Mouse (Mus musculus) layer of hippocampus, postnatal 10 days (tissue): ENCODE measurements around the gene AC170998.1. TPM values are rescaled to one million over a fixed set of nuclear protein-coding genes. Genes with fewer than 3 reads are reported as not detected.

Experiments
- DNase-seq, 2 experiments: peaks; one replicate each; pipeline ENCODE4 v3.0.0; 2021; ENCODE audit warnings: low spot score in 2 of 2
- long read RNA-seq: library from polyadenylated mRNA; stranded (forward); transcript quantifications from one replicate; pipeline ENCODE4 v2.0.0, GENCODE M21; 2023
- total RNA-seq, 2 experiments: library from RNA; stranded (reverse); gene quantifications; 2 replicates each; pipeline ENCODE4 v1.2.3; 2021

Gene AC170998.1
- 1 to 10 TPM; 1.9 to 2.4 TPM for total RNA-seq
- long read RNA-seq = 0 reads

- DNase-seq = no peak
These were observed at the start of gene AC170998.1 for GRCm38 (mm10) chr17:28725783-28726182. TSS of gene AC170998.1 (plus strand) at chr17:28726083.

- DNase-seq = no peak
These were observed 43.4 kb upstream of the AC170998.1 start for GRCm38 (mm10) chr17:28682311-28683084.

- no peak for DNase-seq
These were observed 42.3 kb upstream of the AC170998.1 start for GRCm38 (mm10) chr17:28683601-28684000.

- no peak for DNase-seq
These were observed 41.3 kb upstream of the AC170998.1 start for GRCm38 (mm10) chr17:28684631-28685030.

GRCm38 (mm10) chr17:28687354-28687753 is 38.5 kb upstream of the AC170998.1 start:
- no peak for DNase-seq

GRCm38 (mm10) chr17:28689586-28690283 is 36.1 kb upstream of the AC170998.1 start, which contains the start of gene Slc26a8:
TSS of gene Slc26a8 (minus strand) at chr17:28690233.
- peak; percentile 37 to 46 for DNase-seq

GRCm38 (mm10) chr17:28690776-28691686 is 34.9 kb upstream of the AC170998.1 start, which contains the start of gene Mapk14:
TSS of gene Mapk14 (plus strand) at chr17:28691329.
- peak; percentile 99 to 100 for DNase-seq

DNA sequence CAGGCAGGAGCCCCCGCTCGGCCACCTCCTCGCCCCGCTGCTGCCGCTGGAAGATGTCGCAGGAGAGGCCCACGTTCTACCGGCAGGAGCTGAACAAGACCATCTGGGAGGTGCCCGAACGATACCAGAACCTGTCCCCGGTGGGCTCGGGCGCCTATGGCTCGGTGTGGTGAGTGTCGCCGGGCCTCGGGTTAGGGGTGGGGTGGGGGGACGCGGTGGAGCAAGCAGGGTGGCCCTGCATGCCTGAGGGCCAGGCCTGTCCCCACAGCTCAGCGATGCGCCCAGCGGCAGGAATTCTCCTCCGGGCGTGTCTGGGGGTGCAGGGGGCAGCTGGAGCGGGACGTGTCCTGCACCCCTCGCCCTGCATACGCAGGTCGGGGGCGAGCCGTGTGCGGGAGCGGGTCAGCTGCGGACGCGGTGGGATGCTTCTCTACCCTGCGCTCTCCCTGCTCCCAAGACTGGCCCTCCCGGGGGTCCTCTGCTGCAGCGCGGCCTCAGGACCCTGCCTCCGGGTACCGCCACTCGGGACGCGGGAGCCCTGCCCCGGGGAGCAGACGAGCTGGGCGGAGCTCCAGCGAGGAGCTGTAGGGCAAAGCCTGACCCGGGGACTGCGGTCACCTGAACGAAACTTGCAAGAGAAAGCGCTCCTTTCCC is 34.1 kb upstream of the AC170998.1 start:
- peak; percentile 59 for DNase-seq

GRCm38 (mm10) chr17:28692341-28692710 is 33.6 kb upstream of the AC170998.1 start:
- DNase-seq = peak; percentile 28 to 46

GRCm38 (mm10) chr17:28693086-28693485 is 32.8 kb upstream of the AC170998.1 start:
- no peak for DNase-seq

- no peak for DNase-seq
These were observed 31.8 kb upstream of the AC170998.1 start for GRCm38 (mm10) chr17:28694078-28694477.

GRCm38 (mm10) chr17:28694832-28695231 is 31.1 kb upstream of the AC170998.1 start:
- DNase-seq = no peak

- DNase-seq = no peak
These were observed 29.2 kb upstream of the AC170998.1 start for GRCm38 (mm10) chr17:28696641-28697040.

GRCm38 (mm10) chr17:28697290-28698195 is 28.3 kb upstream of the AC170998.1 start:
- DNase-seq = peak in 1 of 2 experiments; percentile 25

- no peak for DNase-seq
These were observed 27.6 kb upstream of the AC170998.1 start for GRCm38 (mm10) chr17:28698245-28698644.

DNA sequence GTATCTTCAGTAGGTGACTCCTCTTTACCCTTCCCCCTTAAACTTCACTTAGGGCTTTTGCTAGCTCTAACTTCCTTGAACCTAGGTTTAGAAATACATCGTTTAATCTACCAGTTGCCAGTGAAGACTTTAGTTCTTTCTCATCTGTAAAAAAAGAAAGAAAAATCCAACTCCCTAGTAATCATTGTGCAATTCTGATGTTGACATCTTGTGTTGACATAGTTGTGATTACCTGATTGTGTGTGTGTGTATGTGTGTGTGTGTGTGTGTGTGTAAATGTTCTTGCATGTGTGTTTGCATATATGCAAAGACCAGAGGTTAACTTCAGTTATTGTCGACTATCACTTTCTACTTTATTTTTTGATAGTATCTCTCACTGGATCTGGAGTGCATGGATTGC is 27.2 kb upstream of the AC170998.1 start:
- DNase-seq = no peak

DNA sequence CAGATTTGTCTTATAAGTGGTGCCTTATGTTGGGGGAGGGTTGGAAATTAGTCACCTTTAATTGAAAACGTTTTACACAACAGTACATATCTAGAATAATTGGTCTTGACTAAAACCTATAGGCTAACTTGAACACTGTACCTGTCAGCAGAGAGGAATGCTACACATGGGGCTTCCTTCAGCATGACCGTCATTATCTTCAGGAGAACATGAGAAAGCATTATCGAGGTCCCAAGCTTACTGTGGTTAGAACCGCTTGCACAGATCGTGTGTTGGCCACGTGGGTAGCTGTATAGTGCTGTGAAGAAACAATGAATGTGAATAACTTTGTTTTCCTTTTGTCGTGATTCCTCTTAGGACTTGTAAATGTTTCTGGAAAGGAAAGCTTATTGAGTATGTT is 26.1 kb upstream of the AC170998.1 start:
- DNase-seq = no peak

- DNase-seq = no peak
These were observed 24.7 kb upstream of the AC170998.1 start for GRCm38 (mm10) chr17:28701171-28701570.

DNA sequence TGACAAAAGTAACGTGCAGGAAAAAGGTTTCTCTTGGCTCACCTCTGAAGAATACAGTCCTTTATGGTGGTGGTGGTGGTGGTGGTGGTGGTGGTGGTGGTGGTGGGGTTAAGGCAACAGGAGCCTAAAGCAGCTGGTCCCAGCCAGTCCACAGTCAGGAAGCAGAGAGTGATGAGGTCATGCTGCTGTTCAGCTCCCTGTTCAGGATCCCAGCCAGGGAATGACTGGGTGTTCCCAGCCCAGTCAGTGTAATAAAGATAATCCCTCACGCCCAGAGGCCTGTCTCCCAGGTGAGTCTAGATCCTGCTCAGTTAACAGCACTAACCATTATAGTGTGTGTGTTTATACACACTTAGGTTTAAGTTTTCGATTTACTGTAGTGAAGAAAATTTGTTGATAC is 24.1 kb upstream of the AC170998.1 start:
- no peak for DNase-seq

DNA sequence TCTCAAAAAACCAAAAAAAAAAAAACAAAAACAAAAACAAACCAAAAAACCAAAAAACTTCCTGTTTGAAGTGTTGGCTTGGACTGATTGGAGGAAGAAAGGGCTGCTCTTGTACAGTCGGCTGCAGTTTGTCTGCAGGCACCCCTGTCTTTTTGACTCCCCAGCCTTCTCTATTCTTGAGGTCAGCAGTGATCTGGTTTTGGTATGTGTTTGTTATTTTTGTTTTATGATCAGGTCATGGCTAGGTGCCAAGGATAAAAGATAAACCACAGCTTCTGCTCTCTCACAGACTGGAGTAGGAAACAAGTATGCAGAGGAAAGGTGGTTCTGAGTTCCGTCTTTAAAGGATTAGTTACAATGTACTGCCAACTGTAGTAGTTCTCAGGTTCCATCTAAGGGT is 23.2 kb upstream of the AC170998.1 start:
- no peak for DNase-seq
